Mouse (Mus musculus): ENCODE measurements around the gene Ppp1r32. TPM values are rescaled to one million over a fixed set of nuclear protein-coding genes. Genes with fewer than 3 reads are reported as not detected.

Gene Ppp1r32
- polyA plus RNA-seq, 1 experiment, result 398 TPM

DNA sequence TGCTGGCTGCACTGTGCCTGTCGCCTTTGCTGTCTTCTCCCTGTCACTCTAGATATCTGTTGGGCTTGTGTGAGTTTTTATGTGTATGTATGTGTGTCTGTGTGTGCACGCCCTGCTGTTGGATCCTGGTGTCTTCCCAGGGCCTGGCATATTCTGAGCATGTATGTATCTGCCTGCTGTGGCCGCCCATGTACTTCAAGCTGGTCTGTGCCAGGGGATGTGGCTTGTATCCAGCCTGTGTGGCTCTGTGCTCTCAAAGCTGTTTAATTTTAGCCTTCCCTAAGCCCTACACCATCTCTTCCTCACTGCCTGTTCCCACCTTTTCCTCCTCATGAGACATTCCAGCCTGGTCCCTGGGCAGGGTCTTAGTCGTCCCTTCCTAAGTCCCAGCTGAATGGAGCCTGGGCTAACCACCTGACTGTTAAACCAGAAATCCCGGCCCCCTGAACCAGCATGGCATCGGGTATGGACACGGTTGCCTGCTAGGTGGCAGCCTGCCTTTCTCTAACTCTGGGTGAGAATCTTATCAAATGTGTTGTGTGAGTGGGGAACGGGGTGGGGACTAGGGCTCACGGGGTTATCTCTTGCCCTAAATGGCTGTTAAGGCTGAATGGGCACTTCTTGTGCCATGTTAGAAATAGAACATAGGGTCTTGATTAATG, 48.7 kb downstream of the Ppp1r32 start:
- Histone ChIP-seq H3K4me3 (ENCODE audit: control insufficient read depth, low read depth, low read length) (no peak overlapping the region), H3K36me3 (ENCODE audit: control insufficient read depth, insufficient read depth, low read length) (no peaks in the 10 kb centered on the region), H3K27me3 (ENCODE audit: control insufficient read depth, insufficient read depth, low read length) (no peaks in the 10 kb centered on the region), H3K4me1 (ENCODE audit: control insufficient read depth, insufficient read depth, low read length) (no peaks in the 10 kb centered on the region), H3K27ac (ENCODE audit: control insufficient read depth, insufficient read depth, low read depth, low read length) (no peak overlapping the region)
- TF ChIP-seq CTCF (IDR thresholded peaks at IDR 0.05; ENCODE audit: control insufficient read depth, insufficient read depth, insufficient replicate concordance, low read depth, low read length), result no peak
- no peak for TF ChIP-seq POLR2A (IDR thresholded peaks at IDR 0.05; ENCODE audit: control insufficient read depth, low read depth, low read length)

- Histone ChIP-seq H3K27ac (ENCODE audit: control insufficient read depth, insufficient read depth, low read depth, low read length) (no peak overlapping the region), H3K4me1 (ENCODE audit: control insufficient read depth, insufficient read depth, low read length) (no peaks in the 10 kb centered on the region), H3K27me3 (ENCODE audit: control insufficient read depth, insufficient read depth, low read length) (no peaks in the 10 kb centered on the region), H3K4me3 (ENCODE audit: control insufficient read depth, low read depth, low read length) (no peak overlapping the region), H3K36me3 (ENCODE audit: control insufficient read depth, insufficient read depth, low read length) (no peaks in the 10 kb centered on the region)
- no peak for TF ChIP-seq POLR2A (IDR thresholded peaks at IDR 0.05; ENCODE audit: control insufficient read depth, low read depth, low read length)
Observed at GRCm38 (mm10) chr19:10433225-10433624, 49.5 kb downstream of the Ppp1r32 start.

GRCm38 (mm10) chr19:10431841-10432240, 50.9 kb downstream of the Ppp1r32 start:
- peaks cover 2% of the 10 kb centered on the region; the same call in 1 of the 2 replicates for H3K4me1 ChIP-seq (ENCODE audit: control insufficient read depth, insufficient read depth, low read length)
- H3K36me3 ChIP-seq (ENCODE audit: control insufficient read depth, insufficient read depth, low read length), result no peaks in the 10 kb centered on the region
- H3K27me3 ChIP-seq (ENCODE audit: control insufficient read depth, insufficient read depth, low read length), result no peaks in the 10 kb centered on the region
- H3K4me3 ChIP-seq (ENCODE audit: control insufficient read depth, low read depth, low read length), result no peak overlapping the region
- no peak for TF ChIP-seq CTCF (IDR thresholded peaks at IDR 0.05; ENCODE audit: control insufficient read depth, insufficient read depth, insufficient replicate concordance, low read depth, low read length)
- no peak for TF ChIP-seq POLR2A (IDR thresholded peaks at IDR 0.05; ENCODE audit: control insufficient read depth, low read depth, low read length)
- H3K27ac ChIP-seq (ENCODE audit: control insufficient read depth, insufficient read depth, low read depth, low read length), result no peak overlapping the region

GRCm38 (mm10) chr19:10431410-10431809, 51.3 kb downstream of the Ppp1r32 start:
- H3K4me1 ChIP-seq (ENCODE audit: control insufficient read depth, insufficient read depth, low read length), result peaks cover 4% of the 10 kb centered on the region
- TF ChIP-seq CTCF (IDR thresholded peaks at IDR 0.05; ENCODE audit: control insufficient read depth, insufficient read depth, insufficient replicate concordance, low read depth, low read length) (no peak), POLR2A (IDR thresholded peaks at IDR 0.05; ENCODE audit: control insufficient read depth, low read depth, low read length) (no peak)
- H3K4me3 ChIP-seq (ENCODE audit: control insufficient read depth, low read depth, low read length), result no peak overlapping the region
- no peaks in the 10 kb centered on the region for H3K27me3 ChIP-seq (ENCODE audit: control insufficient read depth, insufficient read depth, low read length)
- no peak overlapping the region for H3K27ac ChIP-seq (ENCODE audit: control insufficient read depth, insufficient read depth, low read depth, low read length)
- H3K36me3 ChIP-seq (ENCODE audit: control insufficient read depth, insufficient read depth, low read length), result no peaks in the 10 kb centered on the region

- H3K27ac ChIP-seq (ENCODE audit: control insufficient read depth, insufficient read depth, low read depth, low read length), result no peak overlapping the region
- H3K27me3 ChIP-seq (ENCODE audit: control insufficient read depth, insufficient read depth, low read length), result no peaks in the 10 kb centered on the region
- H3K4me1 ChIP-seq (ENCODE audit: control insufficient read depth, insufficient read depth, low read length), result peaks cover 12% of the 10 kb centered on the region
- no peaks in the 10 kb centered on the region for H3K36me3 ChIP-seq (ENCODE audit: control insufficient read depth, insufficient read depth, low read length)
- no peak overlapping the region for H3K4me3 ChIP-seq (ENCODE audit: control insufficient read depth, low read depth, low read length)
- TF ChIP-seq POLR2A (IDR thresholded peaks at IDR 0.05; ENCODE audit: control insufficient read depth, low read depth, low read length) (no peak), CTCF (IDR thresholded peaks at IDR 0.05; ENCODE audit: control insufficient read depth, insufficient read depth, insufficient replicate concordance, low read depth, low read length) (no peak)
Observed at GRCm38 (mm10) chr19:10429371-10429770, 53.4 kb downstream of the Ppp1r32 start.

- H3K4me3 ChIP-seq (ENCODE audit: control insufficient read depth, low read depth, low read length), result no peak overlapping the region
- no peak for TF ChIP-seq POLR2A (IDR thresholded peaks at IDR 0.05; ENCODE audit: control insufficient read depth, low read depth, low read length)
- no peak for TF ChIP-seq CTCF (IDR thresholded peaks at IDR 0.05; ENCODE audit: control insufficient read depth, insufficient read depth, insufficient replicate concordance, low read depth, low read length)
- H3K27me3 ChIP-seq (ENCODE audit: control insufficient read depth, insufficient read depth, low read length), result no peaks in the 10 kb centered on the region
- peaks cover 12% of the 10 kb centered on the region for H3K4me1 ChIP-seq (ENCODE audit: control insufficient read depth, insufficient read depth, low read length)
- H3K36me3 ChIP-seq (ENCODE audit: control insufficient read depth, insufficient read depth, low read length), result no peaks in the 10 kb centered on the region
- peak overlapping the region; percentile 65 for H3K27ac ChIP-seq (ENCODE audit: control insufficient read depth, insufficient read depth, low read depth, low read length)
Observed at GRCm38 (mm10) chr19:10427431-10427830, 55.3 kb downstream of the Ppp1r32 start.

DNA sequence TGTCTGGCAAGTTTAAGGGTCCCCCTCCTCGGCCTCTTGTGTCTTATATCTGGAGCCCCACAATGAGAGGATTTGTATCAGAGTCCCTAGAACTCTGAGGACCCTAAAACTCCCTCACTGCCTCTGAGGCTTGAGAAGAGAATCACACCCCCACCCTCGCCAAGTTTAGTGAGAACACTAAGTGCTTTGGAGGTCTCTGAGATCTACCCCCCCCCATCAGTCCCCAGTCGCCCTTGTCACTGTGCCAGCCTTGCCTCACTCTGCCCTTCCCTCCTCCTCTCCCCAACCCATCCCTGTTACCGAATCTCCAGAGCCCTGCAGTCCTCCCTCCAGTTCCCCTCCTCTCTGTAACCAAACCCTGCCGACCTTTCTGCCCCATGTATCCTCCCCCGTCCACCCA, 55.9 kb downstream of the Ppp1r32 start:
- Histone ChIP-seq H3K27ac (ENCODE audit: control insufficient read depth, insufficient read depth, low read depth, low read length) (peak overlapping the region; percentile 51), H3K27me3 (ENCODE audit: control insufficient read depth, insufficient read depth, low read length) (no peaks in the 10 kb centered on the region), H3K4me3 (ENCODE audit: control insufficient read depth, low read depth, low read length) (no peak overlapping the region), H3K4me1 (ENCODE audit: control insufficient read depth, insufficient read depth, low read length) (peaks cover 16% of the 10 kb centered on the region), H3K36me3 (ENCODE audit: control insufficient read depth, insufficient read depth, low read length) (no peaks in the 10 kb centered on the region)
- TF ChIP-seq CTCF (IDR thresholded peaks at IDR 0.05; ENCODE audit: control insufficient read depth, insufficient read depth, insufficient replicate concordance, low read depth, low read length), result no peak
- no peak for TF ChIP-seq POLR2A (IDR thresholded peaks at IDR 0.05; ENCODE audit: control insufficient read depth, low read depth, low read length)

Data from testis, adult 2 months (tissue).